27 mouse cellular contexts compared by ENCODE assay signal in genomic region chr4:14190239-14190855, GRCm38 (mm10).
DNase-seq lines count a peak whose midpoint lies in the region; ATAC-seq lines count a peak whose summit lies in the region.
"Had no signal": no experiment of that assay in that cellular context is flagged by ENCODE, and none has a peak within 500 bp of the region (broad histone marks: within the 10 kb centered on the region; RNA-seq: fewer than 3 reads in every experiment).

No protein-coding gene starts in this region.

- H3K27me3 ChIP-seq in limb, embryonic 11.5 days (ENCODE audit: control insufficient read depth, insufficient read depth, low read length), result no peaks in the 10 kb centered on the region
- H3K27me3 ChIP-seq in limb, embryonic 10.5 days (ENCODE audit: low read depth, poor library complexity, severe bottlenecking), result no peaks in the 10 kb centered on the region
- no peaks in the 10 kb centered on the region for H3K27me3 ChIP-seq in limb, embryonic 13.5 days
- H3K27me3 ChIP-seq: embryonic facial prominence, embryonic 12.5 days; embryonic facial prominence, embryonic 15.5 days; heart, embryonic 12.5 days; heart, embryonic 15.5 days; hindbrain, embryonic 13.5 days; intestine, embryonic 15.5 days had no signal

- H3K36me3 ChIP-seq in limb, embryonic 11.5 days (ENCODE audit: control insufficient read depth, insufficient read depth, low read length), result no peaks in the 10 kb centered on the region
- H3K36me3 ChIP-seq in limb, embryonic 10.5 days, result no peaks in the 10 kb centered on the region
- H3K36me3 ChIP-seq in limb, embryonic 13.5 days, result no peaks in the 10 kb centered on the region
- H3K36me3 ChIP-seq: embryonic facial prominence, embryonic 12.5 days; embryonic facial prominence, embryonic 15.5 days; heart, embryonic 12.5 days; heart, embryonic 15.5 days; hindbrain, embryonic 10.5 days; hindbrain, embryonic 13.5 days; intestine, embryonic 15.5 days had no signal

- no peak overlapping the region for H3K4me3 ChIP-seq in limb, embryonic 11.5 days (ENCODE audit: low read depth, low read length)
- no peak overlapping the region for H3K4me3 ChIP-seq in limb, embryonic 10.5 days
- H3K4me3 ChIP-seq in limb, embryonic 13.5 days, result no peak overlapping the region
- H3K4me3 ChIP-seq: embryonic facial prominence, embryonic 12.5 days; embryonic facial prominence, embryonic 15.5 days; heart, embryonic 12.5 days; heart, embryonic 15.5 days; hindbrain, embryonic 10.5 days; hindbrain, embryonic 13.5 days; intestine, embryonic 15.5 days had no signal

- DNase-seq in embryo, embryonic 10.5 days (ENCODE audit: low spot score), result peak; percentile 22
- no peak for DNase-seq in embryo, embryonic 10 days (ENCODE audit: low spot score)
- peak; percentile 47 for DNase-seq in limb, embryonic 11.5 days (ENCODE audit: low spot score)
- no peak for DNase-seq in limb, embryonic 10.5 days (ENCODE audit: low spot score)
- DNase-seq in thymus, postnatal 36 days, result no peak
- DNase-seq: adrenal gland, adult 8-10 months; adrenal gland, postnatal 25 days; cerebellum, adult 11 months; cerebellum, adult 2 months; cerebellum, adult 9-11 months; cerebellum, postnatal 25 days; forebrain, postnatal 0 days; gastrocnemius, postnatal 25 days; heart, adult 18-20 months; heart, postnatal 10 days; heart, postnatal 36 days had no signal

- H3K9me3 ChIP-seq in limb, embryonic 11.5 days (ENCODE audit: control insufficient read depth, low read length), result no peaks in the 10 kb centered on the region
- no peaks in the 10 kb centered on the region for H3K9me3 ChIP-seq in limb, embryonic 10.5 days (replicated peaks)
- no peaks in the 10 kb centered on the region for H3K9me3 ChIP-seq in limb, embryonic 13.5 days
- H3K9me3 ChIP-seq: embryonic facial prominence, embryonic 12.5 days; embryonic facial prominence, embryonic 15.5 days; heart, embryonic 12.5 days; heart, embryonic 15.5 days; hindbrain, embryonic 10.5 days; hindbrain, embryonic 13.5 days; intestine, embryonic 15.5 days had no signal

- no peak overlapping the region for H3K9ac ChIP-seq in limb, embryonic 11.5 days (ENCODE audit: low read length)
- H3K9ac ChIP-seq in limb, embryonic 13.5 days, result no peak overlapping the region
- H3K9ac ChIP-seq: embryonic facial prominence, embryonic 12.5 days; embryonic facial prominence, embryonic 15.5 days; forebrain, postnatal 0 days; heart, embryonic 12.5 days; heart, embryonic 15.5 days; hindbrain, embryonic 13.5 days; intestine, embryonic 15.5 days had no signal

- no peak overlapping the region for H3K4me2 ChIP-seq in limb, embryonic 11.5 days (ENCODE audit: low read depth, severe bottlenecking)
- no peak overlapping the region for H3K4me2 ChIP-seq in limb, embryonic 13.5 days (replicated peaks)
- H3K4me2 ChIP-seq: embryonic facial prominence, embryonic 12.5 days; embryonic facial prominence, embryonic 15.5 days; heart, embryonic 12.5 days; heart, embryonic 15.5 days; hindbrain, embryonic 13.5 days; intestine, embryonic 15.5 days had no signal

- 37% methylated on average over 5 of the region's 5 CpGs for WGBS in limb, embryonic 11.5 days
- WGBS in limb, embryonic 10.5 days, result 50% methylated on average over 5 of the region's 5 CpGs
- WGBS in limb, embryonic 13.5 days, result 45% methylated on average over 5 of the region's 5 CpGs

- no peak overlapping the region for H3K27ac ChIP-seq in limb, embryonic 11.5 days (replicated peaks; ENCODE audit: low read depth, low read length)
- no peak overlapping the region for H3K27ac ChIP-seq in limb, embryonic 10.5 days
- H3K27ac ChIP-seq in limb, embryonic 13.5 days, result no peak overlapping the region
- H3K27ac ChIP-seq: embryonic facial prominence, embryonic 12.5 days; embryonic facial prominence, embryonic 15.5 days; heart, embryonic 15.5 days; hindbrain, embryonic 10.5 days; hindbrain, embryonic 13.5 days; intestine, embryonic 15.5 days had no signal

- no peaks in the 10 kb centered on the region for H3K4me1 ChIP-seq in limb, embryonic 11.5 days (ENCODE audit: control insufficient read depth, insufficient read depth, low read length)
- no peaks in the 10 kb centered on the region for H3K4me1 ChIP-seq in limb, embryonic 10.5 days
- no peaks in the 10 kb centered on the region for H3K4me1 ChIP-seq in limb, embryonic 13.5 days
- H3K4me1 ChIP-seq: embryonic facial prominence, embryonic 12.5 days; embryonic facial prominence, embryonic 15.5 days; heart, embryonic 12.5 days; heart, embryonic 15.5 days; hindbrain, embryonic 10.5 days; hindbrain, embryonic 13.5 days; intestine, embryonic 15.5 days had no signal

- ATAC-seq in limb, embryonic 11.5 days (ENCODE audit: insufficient number of reproducible peaks, low FRiP score, low TSS enrichment, low read depth), result 0 out of 2 replicates have a peak, but pooled peaks have one; percentile 62
- ATAC-seq in limb, embryonic 13.5 days (ENCODE audit: low FRiP score, low read depth), result peak; percentile 15; the same call in 1 of the 2 replicates
- ATAC-seq: activated CD4-positive, CD25-positive, alpha-beta regulatory T cell, adult 4 months; forebrain, embryonic 14.5 days; forebrain, postnatal 0 days; hindbrain, embryonic 16.5 days; intestine, embryonic 15.5 days had no signal

Comparison
In these comparisons a context has a peak if more than half of its experiments do, and no peak if none do; other contexts are left out.
1. DNase-seq: peak in embryo, embryonic 10.5 days (single experiment) and limb, embryonic 11.5 days (single experiment); none in embryo, embryonic 10 days (single experiment), limb, embryonic 10.5 days (single experiment) and thymus, postnatal 36 days (0 of 2).